Mouse (Mus musculus) urinary bladder, adult 2 months (tissue): ENCODE measurements around the gene Arpc5l. TPM values are rescaled to one million over a fixed set of nuclear protein-coding genes. Genes with fewer than 3 reads are reported as not detected.

ENCODE experiments used
- DNase-seq: peaks from one replicate; pipeline ENCODE4 v3.0.0; 2022; ENCODE audit warnings: low spot score
- polyA plus RNA-seq: library from polyadenylated mRNA; depleted of rRNA; stranded (reverse); fragments of >200 nt; gene quantifications from 2 replicates; pipeline ENCODE4 v1.2.3, GENCODE M21; 2012; rRNA removed

Gene Arpc5l
- polyA plus RNA-seq: 72.3 and 79.9 TPM in 2 replicates

GRCm38 (mm10) chr2:39004880-39005435 is at the start of gene Arpc5l:
Arpc5l (plus strand) TSS chr2:39005348.
- DNase-seq: peak; percentile 84

GRCm38 (mm10) chr2:38956062-38956461 is 49.1 kb upstream of the Arpc5l start:
- DNase-seq: no peak

GRCm38 (mm10) chr2:38957671-38958223 is 47.4 kb upstream of the Arpc5l start:
- no peak for DNase-seq

DNA sequence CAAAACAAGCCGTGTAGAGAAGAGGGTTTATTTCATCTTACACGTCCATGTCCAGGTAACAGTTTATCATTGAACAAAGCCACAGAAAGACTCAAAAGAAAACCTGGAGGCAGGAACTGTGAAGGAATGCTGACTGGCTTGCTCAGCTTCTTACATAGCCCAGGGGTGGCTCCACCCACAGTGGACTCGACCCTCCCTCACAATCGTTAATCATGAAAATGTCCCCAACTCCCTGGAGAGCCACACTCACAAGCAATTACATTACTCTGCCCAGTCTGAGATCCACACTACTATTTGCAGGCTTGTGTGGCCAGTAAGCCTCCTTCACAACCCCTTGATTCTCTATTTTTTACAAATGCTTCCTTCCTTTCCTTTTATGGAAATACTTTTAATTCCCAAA is 41.0 kb upstream of the Arpc5l start:
- no peak for DNase-seq

DNA sequence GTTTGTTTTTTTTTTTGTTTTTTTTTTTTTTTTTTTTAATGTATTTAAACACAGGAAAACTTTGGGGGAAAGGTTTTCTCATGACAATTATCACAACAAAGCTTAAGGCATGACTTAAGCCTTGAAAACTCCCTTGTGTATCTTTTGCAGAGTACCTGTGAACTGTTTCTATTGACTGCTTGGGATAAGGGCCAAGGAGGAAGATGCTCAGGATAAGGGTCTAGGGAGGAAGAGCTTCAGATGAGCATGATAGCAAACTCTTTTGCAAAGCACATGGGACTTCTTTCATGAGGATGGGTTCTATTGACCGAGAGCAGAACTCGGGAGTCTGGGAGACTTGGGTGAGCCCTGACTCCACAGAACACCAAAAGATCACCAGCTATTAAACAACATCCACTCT is 35.5 kb upstream of the Arpc5l start:
- DNase-seq: no peak

GRCm38 (mm10) chr2:38970057-38970456 is 35.1 kb upstream of the Arpc5l start:
- DNase-seq: no peak

GRCm38 (mm10) chr2:38973223-38973622 is 31.9 kb upstream of the Arpc5l start:
- no peak for DNase-seq

DNA sequence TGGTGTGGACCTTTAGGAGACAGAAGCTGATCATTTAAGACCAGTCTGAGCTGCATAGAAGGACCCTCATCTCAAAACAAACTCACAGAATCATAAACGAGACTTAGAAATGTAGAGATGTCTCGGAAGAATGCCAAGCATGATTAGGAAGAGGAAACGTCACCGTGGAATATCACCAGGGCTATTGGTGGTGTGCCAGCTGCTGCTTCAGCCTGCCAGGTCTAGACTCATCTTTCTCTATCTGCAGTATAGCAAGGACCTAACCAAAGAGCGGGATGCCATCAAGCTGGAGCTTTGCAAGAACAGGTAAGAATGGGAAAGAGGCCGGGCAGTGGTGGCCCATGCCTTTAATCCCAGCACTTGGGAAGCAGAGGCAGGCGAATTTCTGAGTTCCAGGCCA is 31.4 kb upstream of the Arpc5l start:
- DNase-seq: no peak

DNA sequence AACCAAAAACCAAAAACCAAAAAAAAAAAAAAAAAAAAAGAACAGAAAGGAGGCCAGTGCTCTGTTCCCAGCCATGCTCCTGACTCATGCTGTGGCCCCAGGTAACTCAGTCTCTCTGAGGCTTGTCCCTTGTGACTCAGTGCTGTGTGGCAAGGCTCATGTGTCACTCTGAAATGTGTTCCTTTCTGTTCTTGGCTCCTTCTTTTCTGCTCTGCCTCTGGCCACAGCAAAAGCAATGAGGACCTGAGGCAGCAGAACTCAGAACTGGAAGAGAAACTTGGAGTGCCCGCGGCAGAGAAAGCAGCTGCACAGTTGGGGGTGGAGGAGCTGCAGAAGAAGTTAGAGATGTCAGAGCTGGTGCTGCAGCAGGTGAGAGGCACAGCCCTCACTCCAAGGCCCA is 31.0 kb upstream of the Arpc5l start:
- no peak for DNase-seq

DNA sequence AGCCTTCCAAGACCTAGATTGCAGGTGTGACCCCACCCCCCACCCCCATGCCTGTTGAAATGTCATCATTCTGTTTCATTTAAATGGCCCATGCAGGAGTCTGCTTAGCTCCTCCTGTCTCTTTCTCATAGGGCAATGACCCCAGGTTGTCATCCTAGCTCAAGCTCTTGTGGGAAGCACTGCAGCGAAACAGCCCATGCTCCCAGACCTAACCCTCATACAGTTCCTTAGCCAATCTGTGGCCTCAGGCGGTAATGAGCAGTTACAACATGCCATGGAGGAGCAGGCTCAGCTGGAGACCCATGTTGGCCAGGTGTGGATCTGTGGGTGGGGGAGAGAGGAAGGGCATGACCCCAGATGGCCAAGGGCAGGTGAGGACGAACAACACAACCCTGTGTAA is 30.0 kb upstream of the Arpc5l start:
- DNase-seq: no peak

GRCm38 (mm10) chr2:38975941-38976805 is 29.0 kb upstream of the Arpc5l start:
- no peak for DNase-seq

DNA sequence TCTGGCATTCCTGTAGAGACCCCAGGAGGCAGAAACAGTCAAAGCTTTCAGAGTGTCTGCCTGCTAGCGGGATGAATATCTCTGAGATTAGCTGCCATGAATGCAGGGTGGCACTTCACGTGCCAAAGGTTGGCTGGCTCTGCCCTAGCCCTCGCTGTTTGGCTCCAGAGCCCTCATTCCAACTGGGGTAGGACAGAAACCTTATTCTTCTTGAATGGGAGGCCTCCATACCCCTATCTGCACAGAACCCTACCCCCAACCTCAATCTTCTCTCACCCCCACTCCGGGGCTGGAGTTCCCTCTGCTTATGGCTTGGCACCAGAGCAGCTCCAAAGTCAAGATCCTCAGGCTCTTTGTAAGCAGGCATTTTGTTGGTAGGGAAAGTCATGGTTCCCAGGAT is 27.3 kb upstream of the Arpc5l start:
- no peak for DNase-seq

DNA sequence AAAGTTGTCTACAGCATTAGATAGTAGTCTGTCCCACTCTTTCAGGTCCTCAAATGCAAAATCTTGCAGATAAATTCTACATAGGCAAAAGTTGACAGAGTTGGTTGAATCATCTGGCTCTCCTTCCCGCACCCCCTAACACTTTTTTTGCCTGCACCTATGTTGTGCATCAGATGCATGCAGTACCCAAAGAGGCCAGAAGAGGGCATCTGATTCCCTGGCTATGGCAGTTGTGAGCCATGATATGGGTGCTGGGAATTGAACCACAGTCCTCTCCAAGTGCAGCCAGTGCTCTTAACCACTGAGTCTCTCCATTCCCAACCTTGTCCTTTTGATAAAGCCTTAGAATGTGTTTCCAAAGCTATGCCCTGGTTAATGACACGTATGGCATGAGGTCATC is 21.7 kb upstream of the Arpc5l start:
- DNase-seq: no peak

DNA sequence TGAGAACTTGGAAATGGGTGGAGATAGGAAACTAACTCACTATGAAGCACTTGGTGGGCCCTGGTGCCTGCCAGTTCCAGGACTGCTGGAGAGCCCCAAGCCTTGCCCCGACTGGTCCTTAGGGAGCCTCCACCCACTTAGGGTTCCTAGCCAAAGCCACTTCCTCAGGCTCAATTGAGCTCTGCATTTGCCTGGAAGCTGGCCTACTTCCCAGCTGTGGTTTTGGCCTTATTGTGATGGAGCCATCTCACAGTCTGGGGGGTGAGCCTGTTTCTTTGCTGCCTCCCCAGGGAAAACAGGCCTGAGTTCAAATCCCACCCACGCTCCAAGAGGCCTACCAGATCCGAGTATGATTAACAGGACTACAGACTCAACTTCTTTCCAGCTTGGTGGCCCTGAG is 18.6 kb upstream of the Arpc5l start:
- DNase-seq: no peak

- DNase-seq: no peak
These were observed 17.8 kb upstream of the Arpc5l start for GRCm38 (mm10) chr2:38987371-38987770.

DNA sequence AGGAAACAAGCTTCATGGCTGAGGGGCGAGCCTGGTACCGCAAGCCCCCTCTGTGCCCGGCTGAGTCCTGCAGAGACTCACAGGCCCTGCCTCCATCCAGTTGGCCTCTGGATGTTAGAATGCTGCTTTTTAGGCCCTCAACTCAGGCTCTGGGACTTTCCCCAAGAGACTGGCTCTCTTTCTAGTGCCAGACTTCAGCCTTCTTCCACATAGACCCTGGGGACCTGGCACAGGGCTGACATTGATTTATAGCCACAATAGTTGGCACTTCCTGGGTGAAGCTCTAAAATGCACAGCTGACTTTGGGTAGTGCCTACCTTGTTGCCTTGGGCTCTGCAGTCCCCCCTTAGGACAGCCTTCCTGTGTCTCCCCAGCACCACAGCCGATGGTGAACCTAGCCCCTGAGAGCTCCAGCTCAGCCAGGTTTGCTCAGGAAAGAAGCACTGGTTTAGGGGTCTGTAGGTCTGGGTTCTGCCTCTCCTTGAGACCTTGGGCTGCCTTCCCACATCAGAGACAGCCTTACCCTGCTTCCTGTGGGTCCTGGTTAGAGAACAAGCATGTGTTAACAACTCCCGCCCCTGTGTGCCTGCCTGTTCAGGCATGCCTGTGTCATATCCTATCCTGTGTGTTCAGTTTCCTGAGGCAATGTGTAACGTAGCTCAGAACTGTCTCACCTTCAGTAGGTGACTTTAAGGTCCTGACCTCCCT is 17.2 kb upstream of the Arpc5l start:
- DNase-seq: peak; percentile 42

DNA sequence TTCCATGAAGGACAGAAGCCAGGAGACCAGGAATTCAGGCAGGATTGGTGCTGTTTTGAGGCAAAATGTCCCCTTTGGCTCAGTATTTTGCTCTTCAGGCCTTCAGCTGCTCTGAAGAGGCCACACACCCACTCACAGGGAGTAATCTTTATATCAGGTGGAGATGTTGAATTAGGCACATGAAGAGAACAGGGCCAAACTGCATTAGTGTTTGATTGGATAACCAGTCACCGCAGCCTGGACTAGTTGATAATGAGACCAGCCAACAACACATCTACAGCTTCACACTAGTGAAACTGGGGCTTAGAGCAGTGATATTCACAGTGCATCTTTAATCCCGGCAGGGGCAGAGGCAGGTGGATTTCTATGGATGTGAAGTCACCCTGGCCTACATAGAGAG is 16.2 kb upstream of the Arpc5l start:
- DNase-seq: no peak

GRCm38 (mm10) chr2:38992004-38992403 is 13.1 kb upstream of the Arpc5l start:
- DNase-seq: no peak

DNA sequence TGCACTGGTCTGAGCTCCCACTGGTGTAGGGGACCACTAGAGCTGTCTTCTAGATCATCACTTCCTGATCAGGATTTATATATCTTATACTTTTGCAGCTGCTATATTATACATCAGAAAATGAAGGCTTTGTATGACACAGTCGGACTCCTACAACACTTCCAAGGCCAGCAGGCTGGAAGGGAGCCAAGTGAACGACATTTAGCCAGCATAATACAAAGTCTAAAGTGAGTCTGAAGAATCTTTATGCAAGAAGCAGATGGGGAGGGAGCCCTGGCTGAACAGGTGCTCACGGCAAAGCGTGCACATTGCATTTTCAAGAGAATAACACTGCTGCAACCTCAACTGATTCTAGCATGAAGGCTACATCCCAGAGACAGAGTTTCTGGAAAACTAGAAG is 12.7 kb upstream of the Arpc5l start:
- no peak for DNase-seq

GRCm38 (mm10) chr2:38997386-38998374 is 7.5 kb upstream of the Arpc5l start, which contains the start of gene Wdr38:
Wdr38 (plus strand) TSS chr2:38997476.
- DNase-seq: peak; percentile 79

GRCm38 (mm10) chr2:38999381-38999780 is 5.8 kb upstream of the Arpc5l start:
- DNase-seq: no peak
